Mouse (Mus musculus) lung, postnatal 0 days (tissue): ENCODE measurements at regions not wholly inside any gene's neighbourhood (a gene's known extent, or its start where the extent isn't known, plus 50 kb on each side); places are given as distances from the start of the nearest gene placed in this dataset.

ENCODE experiments used
- ATAC-seq: fragments of 200-750 bp; cut with Nextera tagmentation; 2 replicates; pipeline ENCODE4 v1.8.0; 2017; ENCODE audit warnings: moderate library complexity
- DNase-seq: peaks from one replicate; pipeline ENCODE4 v3.0.0-alpha.2; 2016; ENCODE audit warnings: low spot score
- H3K27ac ChIP-seq: fragments of 300-500 bp; sonication (generic); 2 replicates; pipeline ENCODE4 v1.5.1; 2014; ENCODE audit warnings: antibody characterized with exemption, mild to moderate bottlenecking, low read length, mixed read lengths
- H3K27me3 ChIP-seq: fragments of 300-500 bp; sonication (generic); replicated peaks from 2 replicates; pipeline ENCODE4 v1.6.1; 2014; ENCODE audit warnings: low read length, mixed read lengths; ENCODE audit not compliant: insufficient read depth
- H3K36me3 ChIP-seq: fragments of 300-500 bp; sonication (generic); 2 replicates; pipeline ENCODE4 v1.6.1; 2014; ENCODE audit warnings: low read length, mixed read lengths; ENCODE audit not compliant: insufficient read depth
- H3K4me1 ChIP-seq: fragments of 300-500 bp; sonication (generic); 2 replicates; pipeline ENCODE4 v1.6.1; 2014; ENCODE audit warnings: antibody characterized with exemption, low read depth, low read length, mixed read lengths; ENCODE audit not compliant: insufficient read depth
- H3K4me2 ChIP-seq: fragments of 300-500 bp; sonication (generic); replicated peaks from 2 replicates; pipeline ENCODE4 v1.6.1; 2014; ENCODE audit warnings: low read depth, mild to moderate bottlenecking, low read length, moderate library complexity, mixed read lengths
- H3K4me3 ChIP-seq: fragments of 300-500 bp; sonication (generic); 2 replicates; pipeline ENCODE4 v1.5.1; 2014; ENCODE audit warnings: low read depth, low read length
- H3K9ac ChIP-seq: fragments of 300-500 bp; sonication (generic); replicated peaks from 2 replicates; pipeline ENCODE4 v1.6.1; 2014; ENCODE audit warnings: low read depth, mild to moderate bottlenecking
- H3K9me3 ChIP-seq: fragments of 300-500 bp; sonication (generic); 2 replicates; pipeline ENCODE4 v1.6.1; 2016; ENCODE audit warnings: low read length, mixed read lengths
- CTCF ChIP-seq: IDR thresholded peaks from 2 replicates; pipeline ENCODE4 v1.5.1; 2016; ENCODE audit warnings: antibody characterized with exemption, mild to moderate bottlenecking
- EP300 ChIP-seq: IDR thresholded peaks from 2 replicates; pipeline ENCODE4 v1.6.1; 2016; ENCODE audit warnings: antibody characterized with exemption, mild to moderate bottlenecking, control low read depth
- WGBS: fragments of 180-500 bp; shearing (Covaris S2); extraction: QIAGEN DNeasy Blood & Tissue Kit; methylation state at CpG from one replicate; pipeline ENCODE4 v1.1.7; 2014; 5-methylcytosine and 5-hydroxymethylcytosine counted together

DNA sequence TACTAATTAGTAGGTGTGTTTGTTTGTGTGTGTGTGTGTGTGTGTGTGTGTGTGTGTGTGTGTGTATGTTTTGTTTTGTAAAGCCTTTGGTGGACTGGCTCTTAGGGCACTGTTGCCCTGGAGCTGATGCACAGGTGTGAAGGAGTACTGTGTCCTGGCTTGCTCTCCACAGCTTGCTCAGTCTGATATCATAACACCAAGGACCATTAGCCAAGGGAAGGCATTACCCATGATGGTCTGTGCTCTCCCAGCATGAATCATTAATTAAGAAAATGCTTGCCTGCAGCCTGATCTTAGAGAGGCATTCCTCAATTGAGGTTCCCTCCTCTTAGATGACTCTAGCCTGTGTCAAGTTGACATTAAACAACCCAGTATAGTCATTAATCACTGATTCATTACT lies 54.7 kb downstream of the Spry2 start:
- no peak for DNase-seq
- H3K4me3 ChIP-seq, result no peak overlapping the region
- H3K27me3 ChIP-seq, result no peaks in the 10 kb centered on the region
- H3K9ac ChIP-seq, result no peak overlapping the region
- no peak overlapping the region for H3K4me2 ChIP-seq
- H3K27ac ChIP-seq, result no peak overlapping the region
- H3K36me3 ChIP-seq, result no peaks in the 10 kb centered on the region
- TF ChIP-seq EP300 (no peak), CTCF (no peak)
- H3K9me3 ChIP-seq, result no peaks in the 10 kb centered on the region
- no peak for ATAC-seq
- no peaks in the 10 kb centered on the region for H3K4me1 ChIP-seq

DNA sequence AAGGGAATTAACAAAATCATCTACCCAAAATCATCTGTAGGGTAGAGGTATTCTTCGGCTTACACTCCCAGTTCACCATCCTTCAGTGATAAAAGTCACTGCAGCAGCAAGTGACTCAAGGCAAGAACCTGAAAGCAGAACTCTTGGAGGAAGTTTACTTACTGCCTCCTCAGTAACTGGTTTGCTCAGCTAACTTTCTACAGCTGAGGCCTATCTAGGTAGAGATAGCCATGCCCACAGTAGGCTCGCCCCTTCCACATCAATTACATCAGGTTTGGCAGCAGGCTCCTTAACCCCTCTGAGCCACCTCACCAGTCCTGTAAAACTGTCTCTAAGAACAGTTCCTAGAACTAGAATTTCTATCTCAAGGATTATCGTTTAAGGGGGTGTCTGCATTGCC lies 59.1 kb downstream of the Spry2 start:
- 61% methylated on average over 3 of the region's 3 CpGs for WGBS
- no peaks in the 10 kb centered on the region for H3K4me1 ChIP-seq
- DNase-seq (no peak), ATAC-seq (no peak)
- no peaks in the 10 kb centered on the region for H3K9me3 ChIP-seq
- no peak overlapping the region for H3K4me2 ChIP-seq
- no peaks in the 10 kb centered on the region for H3K27me3 ChIP-seq
- H3K4me3 ChIP-seq, result no peak overlapping the region
- TF ChIP-seq EP300, result no peak
- no peak for TF ChIP-seq CTCF
- H3K27ac ChIP-seq, result no peak overlapping the region
- no peak overlapping the region for H3K9ac ChIP-seq
- H3K36me3 ChIP-seq, result no peaks in the 10 kb centered on the region

DNA sequence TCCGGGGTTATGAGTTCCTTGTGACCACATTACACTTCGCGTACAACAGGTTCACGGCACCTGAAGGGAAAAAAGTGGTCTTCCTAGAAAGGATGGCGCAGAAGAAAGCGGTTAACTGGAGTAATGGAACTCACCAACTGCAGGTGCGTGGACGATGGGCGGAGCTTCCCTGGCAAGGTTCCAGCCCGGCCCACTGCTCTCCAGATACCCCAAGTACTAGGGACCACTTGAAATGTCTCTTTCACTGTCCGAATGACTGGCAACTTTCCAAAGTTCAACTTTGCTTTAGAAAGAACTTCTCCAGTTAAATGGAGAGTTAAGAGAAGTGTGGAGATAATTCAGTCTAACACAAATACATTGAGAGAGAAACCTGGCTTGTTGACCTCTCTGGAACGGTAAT lies 65.9 kb downstream of the Spry2 start:
- peak overlapping the region; percentile 11; the same call in 1 of the 2 replicates for H3K4me2 ChIP-seq
- H3K9me3 ChIP-seq, result no peaks in the 10 kb centered on the region
- DNase-seq (peak; percentile 31), ATAC-seq (peak; percentile 70)
- H3K9ac ChIP-seq, result no peak overlapping the region
- WGBS, result 59% methylated on average over 12 of the region's 12 CpGs
- H3K4me3 ChIP-seq, result no peak overlapping the region
- no peaks in the 10 kb centered on the region for H3K4me1 ChIP-seq
- H3K36me3 ChIP-seq, result no peaks in the 10 kb centered on the region
- no peak overlapping the region for H3K27ac ChIP-seq
- H3K27me3 ChIP-seq, result no peaks in the 10 kb centered on the region
- TF ChIP-seq CTCF (no peak), EP300 (peak; percentile 80)

DNA sequence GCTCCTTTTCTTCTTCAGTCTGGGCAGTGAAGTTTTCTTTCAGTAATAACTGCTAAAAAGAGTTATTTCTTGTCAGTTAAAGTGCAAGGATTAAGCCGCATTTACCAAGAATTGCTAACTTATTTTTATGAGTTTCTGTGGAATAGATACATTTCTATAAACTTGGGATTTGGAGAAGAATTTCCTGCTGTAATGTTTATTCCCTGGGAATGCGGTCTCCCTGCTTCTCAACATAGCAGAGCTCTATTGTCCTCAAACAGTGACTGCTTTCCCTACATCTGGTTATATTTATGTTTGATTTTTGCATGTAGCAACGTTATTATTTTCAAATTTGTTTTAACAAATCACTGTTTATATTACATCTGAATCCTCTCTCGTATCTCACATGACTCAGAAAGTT lies 66.3 kb downstream of the Spry2 start:
- no peak for TF ChIP-seq EP300
- no peak for TF ChIP-seq CTCF
- no peaks in the 10 kb centered on the region for H3K9me3 ChIP-seq
- H3K4me1 ChIP-seq, result no peaks in the 10 kb centered on the region
- 43% methylated on average over 4 of the region's 4 CpGs for WGBS
- no peak overlapping the region for H3K4me3 ChIP-seq
- ATAC-seq (no peak), DNase-seq (no peak)
- no peaks in the 10 kb centered on the region for H3K27me3 ChIP-seq
- H3K36me3 ChIP-seq, result no peaks in the 10 kb centered on the region
- H3K4me2 ChIP-seq, result no peak overlapping the region
- no peak overlapping the region for H3K27ac ChIP-seq
- no peak overlapping the region for H3K9ac ChIP-seq

DNA sequence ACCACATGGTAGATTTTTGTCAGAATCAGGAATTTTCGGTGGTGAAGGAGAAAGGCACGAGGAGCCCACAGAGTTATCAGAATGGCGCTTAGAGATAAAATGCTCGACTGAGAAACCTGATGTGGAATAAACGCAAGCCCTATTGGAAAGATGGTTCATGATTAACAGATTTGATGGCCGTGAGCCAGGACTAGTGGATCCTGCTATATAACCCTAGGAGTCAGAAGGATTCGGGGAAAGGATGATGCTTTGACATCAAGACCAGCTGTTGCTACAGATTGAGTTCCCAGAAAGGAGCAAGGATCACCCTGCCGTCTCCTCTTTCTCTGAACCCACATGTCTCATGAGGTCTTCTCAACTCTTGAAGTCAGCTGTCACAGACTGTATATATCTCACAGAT lies 73.5 kb downstream of the Spry2 start:
- H3K36me3 ChIP-seq, result no peaks in the 10 kb centered on the region
- no peak for TF ChIP-seq CTCF
- TF ChIP-seq EP300, result no peak
- no peak overlapping the region for H3K4me2 ChIP-seq
- H3K27ac ChIP-seq, result no peak overlapping the region
- no peaks in the 10 kb centered on the region; the same call in 1 of the 2 replicates for H3K4me1 ChIP-seq
- no peaks in the 10 kb centered on the region for H3K27me3 ChIP-seq
- no peak overlapping the region for H3K4me3 ChIP-seq
- H3K9ac ChIP-seq, result no peak overlapping the region
- DNase-seq (no peak), ATAC-seq (no peak)
- 47% methylated on average over 8 of the region's 8 CpGs for WGBS
- H3K9me3 ChIP-seq, result no peaks in the 10 kb centered on the region

DNA sequence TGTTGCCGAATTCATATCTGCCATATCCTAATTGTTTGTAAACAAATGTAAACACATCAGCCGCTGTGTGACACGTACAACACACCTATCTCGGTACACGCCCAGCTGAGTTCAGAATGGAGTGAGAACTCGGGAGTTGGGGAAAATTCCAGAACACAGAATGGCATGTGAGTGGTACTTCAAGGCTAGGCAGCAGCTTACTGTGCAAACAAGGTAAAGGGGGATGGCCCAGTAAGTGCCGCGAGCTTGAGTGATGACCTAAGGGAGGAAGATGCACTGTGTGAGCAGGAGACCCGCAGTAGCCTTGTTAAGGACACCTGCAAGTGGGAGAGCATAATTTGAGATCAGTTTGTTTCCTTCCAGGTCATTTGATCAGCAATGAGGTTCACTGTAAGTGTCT lies 74.0 kb downstream of the Spry2 start:
- Histone ChIP-seq H3K4me3 (no peak overlapping the region), H3K4me2 (peak overlapping the region; percentile 29; the same call in 1 of the 2 replicates), H3K9ac (no peak overlapping the region), H3K9me3 (no peaks in the 10 kb centered on the region), H3K4me1 (no peaks in the 10 kb centered on the region; the same call in 1 of the 2 replicates), H3K36me3 (no peaks in the 10 kb centered on the region), H3K27me3 (no peaks in the 10 kb centered on the region), H3K27ac (peak overlapping the region; percentile 17; the same call in 1 of the 2 replicates)
- DNase-seq (peak; percentile 90), ATAC-seq (peak; percentile 98)
- WGBS, result 47% methylated on average over 9 of the region's 9 CpGs
- TF ChIP-seq CTCF, result no peak
- TF ChIP-seq EP300, result peak; percentile 94

DNA sequence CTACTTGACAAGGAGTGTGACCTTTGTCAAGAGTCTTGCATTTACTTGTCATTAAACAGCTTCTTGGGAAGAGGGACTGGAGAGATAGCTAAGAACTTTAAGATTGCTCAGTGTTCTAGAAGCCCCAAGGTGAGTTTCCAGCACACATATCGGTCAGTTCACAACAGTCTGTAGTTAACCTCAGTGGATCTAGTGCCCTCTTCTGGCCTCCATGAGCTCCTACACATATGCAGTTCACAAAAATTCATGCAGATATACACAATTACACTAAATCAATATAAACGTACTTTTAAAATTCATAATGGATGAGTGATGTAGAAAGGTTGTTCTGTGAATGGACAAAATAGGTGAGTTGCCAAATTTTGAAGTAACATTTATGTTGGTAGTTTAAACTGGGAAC lies 77.1 kb downstream of the Spry2 start:
- Histone ChIP-seq H3K27me3 (no peaks in the 10 kb centered on the region), H3K4me2 (no peak overlapping the region), H3K27ac (no peak overlapping the region), H3K4me3 (no peak overlapping the region), H3K4me1 (peaks cover 6% of the 10 kb centered on the region; the same call in 1 of the 2 replicates), H3K9me3 (no peaks in the 10 kb centered on the region), H3K36me3 (no peaks in the 10 kb centered on the region), H3K9ac (no peak overlapping the region)
- ATAC-seq, result no peak
- 100% methylated on average over 2 of the region's 2 CpGs for WGBS
- DNase-seq, result no peak
- TF ChIP-seq EP300, result no peak
- TF ChIP-seq CTCF, result peak; percentile 42
